Mouse (Mus musculus) limb, embryonic 12.5 days (tissue): ENCODE measurements around the gene Napsa. TPM values are rescaled to one million over a fixed set of nuclear protein-coding genes. Genes with fewer than 3 reads are reported as not detected.

Experiments
- ATAC-seq: fragments of 200-750 bp; cut with Nextera tagmentation; 2 replicates; pipeline ENCODE4 v1.8.0; 2017; ENCODE audit warnings: low read depth, moderate TSS enrichment; ENCODE audit not compliant: insufficient number of reproducible peaks, insufficient read depth, low FRiP score, low TSS enrichment
- H3K27ac ChIP-seq: fragments of 300-500 bp; sonication (generic); 2 replicates; pipeline ENCODE4 v1.5.1; 2016; ENCODE audit warnings: mild to moderate bottlenecking, moderate library complexity
- H3K27me3 ChIP-seq: fragments of 300-500 bp; sonication (generic); 2 replicates; pipeline ENCODE4 v1.6.1; 2016; ENCODE audit warnings: mild to moderate bottlenecking, moderate library complexity
- H3K36me3 ChIP-seq: fragments of 300-500 bp; sonication (generic); 2 replicates; pipeline ENCODE4 v1.6.1; 2016; ENCODE audit warnings: mild to moderate bottlenecking, moderate library complexity
- H3K4me1 ChIP-seq: fragments of 300-500 bp; sonication (generic); replicated peaks from 2 replicates; pipeline ENCODE4 v1.6.1; 2016
- H3K4me2 ChIP-seq: fragments of 300-500 bp; sonication (generic); 2 replicates; pipeline ENCODE4 v1.6.1; 2016; ENCODE audit warnings: mild to moderate bottlenecking, moderate library complexity
- H3K4me3 ChIP-seq: fragments of 300-500 bp; sonication (generic); replicated peaks from 2 replicates; pipeline ENCODE4 v1.5.1; 2016; ENCODE audit warnings: mild to moderate bottlenecking
- H3K9ac ChIP-seq: fragments of 300-500 bp; sonication (generic); replicated peaks from 2 replicates; pipeline ENCODE4 v1.6.1; 2016; ENCODE audit warnings: mild to moderate bottlenecking, moderate library complexity
- H3K9me3 ChIP-seq: fragments of 300-500 bp; sonication (generic); 2 replicates; pipeline ENCODE4 v1.6.1; 2016; ENCODE audit warnings: mild to moderate bottlenecking, moderate library complexity
- WGBS: fragments of 180-500 bp; shearing (Covaris S2); methylation state at CpG from one replicate; pipeline ENCODE4 v1.1.7; 2016; 5-methylcytosine and 5-hydroxymethylcytosine counted together
- polyA plus RNA-seq: library from polyadenylated mRNA; unstranded; fragments of >200 nt; fragmentation: Nextera tagmentation; extraction: Ambion mirVana; gene quantifications from 2 replicates; pipeline ENCODE4 v1.2.1, GENCODE M21; 2016

Napsa gene
- polyA plus RNA-seq, 1 experiment from 2014 or later = 0.83 TPM

DNA sequence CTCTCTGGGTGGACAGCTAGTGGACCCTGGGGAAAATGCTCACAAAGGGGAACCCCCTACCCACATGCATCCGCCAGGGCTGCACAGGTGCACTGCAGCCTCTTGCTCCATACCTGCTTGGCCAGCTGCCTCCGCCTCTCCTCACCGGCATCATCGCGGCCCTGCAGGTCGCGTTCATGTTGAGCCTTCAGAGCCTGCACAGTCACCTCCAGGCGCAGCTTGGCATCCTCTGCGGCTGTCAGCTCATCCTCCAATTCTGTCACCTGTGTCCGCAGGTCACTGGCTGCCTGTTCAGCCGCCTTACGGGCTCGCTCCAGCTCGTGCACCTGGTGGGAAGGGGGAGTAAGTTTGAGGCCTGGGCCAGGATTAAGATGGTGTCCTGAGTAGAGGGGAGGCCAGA, 43.8 kb downstream of the Napsa start:
- H3K4me1 ChIP-seq = no peaks in the 10 kb centered on the region
- 0 out of 2 replicates have a peak, but pooled peaks cover 4% of the 10 kb centered on the region for H3K9me3 ChIP-seq
- H3K36me3 ChIP-seq = no peaks in the 10 kb centered on the region
- H3K4me2 ChIP-seq = no peak overlapping the region
- no peak overlapping the region for H3K9ac ChIP-seq
- WGBS = 69% methylated on average over 14 of the region's 14 CpGs
- H3K27me3 ChIP-seq = peaks cover 46% of the 10 kb centered on the region
- ATAC-seq = no peak
- no peak overlapping the region for H3K4me3 ChIP-seq
- H3K27ac ChIP-seq = no peak overlapping the region

DNA sequence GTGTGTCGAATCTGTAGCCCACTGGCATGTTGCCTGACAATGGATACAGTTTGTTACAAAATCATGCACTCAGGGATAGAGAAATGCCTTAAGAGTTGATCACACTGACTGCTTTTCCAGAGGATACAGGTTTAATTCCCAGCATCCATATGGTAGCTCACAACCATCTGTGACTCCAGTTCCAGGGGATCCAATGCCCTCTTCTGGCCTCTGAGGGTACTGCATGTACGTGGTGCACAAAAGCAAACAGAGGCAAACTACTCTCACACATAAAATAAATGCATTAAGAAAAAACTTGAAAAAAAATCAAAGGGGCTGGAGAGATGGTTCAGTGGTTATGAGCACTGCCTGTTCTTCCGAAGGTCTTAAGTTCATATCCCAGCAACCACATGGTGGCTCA, 44.9 kb downstream of the Napsa start:
- peaks cover 45% of the 10 kb centered on the region for H3K27me3 ChIP-seq
- no peaks in the 10 kb centered on the region for H3K36me3 ChIP-seq
- ATAC-seq = no peak
- no peak overlapping the region for H3K4me2 ChIP-seq
- H3K27ac ChIP-seq = no peak overlapping the region
- no peak overlapping the region for H3K4me3 ChIP-seq
- 0 out of 2 replicates have a peak, but pooled peaks cover 4% of the 10 kb centered on the region for H3K9me3 ChIP-seq
- no peak overlapping the region for H3K9ac ChIP-seq
- 78% methylated on average over 3 of the region's 3 CpGs for WGBS
- H3K4me1 ChIP-seq = no peaks in the 10 kb centered on the region

GRCm38 (mm10) chr7:44623714-44624542, 51.7 kb downstream of the Napsa start:
- Histone ChIP-seq H3K9ac (no peak overlapping the region), H3K4me2 (no peak overlapping the region), H3K4me3 (no peak overlapping the region), H3K27me3 (peaks cover 24% of the 10 kb centered on the region), H3K36me3 (no peaks in the 10 kb centered on the region), H3K9me3 (no peaks in the 10 kb centered on the region), H3K27ac (no peak overlapping the region), H3K4me1 (no peaks in the 10 kb centered on the region)
- no peak for ATAC-seq
- WGBS = 48% methylated on average over 18 of the region's 18 CpGs

DNA sequence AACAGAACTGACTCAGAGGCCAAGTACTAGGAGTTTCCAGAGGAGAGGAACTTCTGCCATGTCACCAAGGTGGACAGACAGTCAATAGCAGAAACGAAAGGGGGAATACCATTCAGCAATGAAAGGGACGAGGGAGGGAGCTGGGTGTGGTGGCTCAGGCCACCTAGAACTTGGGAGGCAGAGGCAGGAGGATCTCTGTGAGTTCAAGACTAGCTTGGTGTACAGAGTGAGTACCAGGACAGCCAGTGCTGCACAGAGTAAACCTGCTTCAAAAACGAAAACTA, 52.3 kb downstream of the Napsa start:
- no peak for ATAC-seq
- no peaks in the 10 kb centered on the region for H3K36me3 ChIP-seq

DNA sequence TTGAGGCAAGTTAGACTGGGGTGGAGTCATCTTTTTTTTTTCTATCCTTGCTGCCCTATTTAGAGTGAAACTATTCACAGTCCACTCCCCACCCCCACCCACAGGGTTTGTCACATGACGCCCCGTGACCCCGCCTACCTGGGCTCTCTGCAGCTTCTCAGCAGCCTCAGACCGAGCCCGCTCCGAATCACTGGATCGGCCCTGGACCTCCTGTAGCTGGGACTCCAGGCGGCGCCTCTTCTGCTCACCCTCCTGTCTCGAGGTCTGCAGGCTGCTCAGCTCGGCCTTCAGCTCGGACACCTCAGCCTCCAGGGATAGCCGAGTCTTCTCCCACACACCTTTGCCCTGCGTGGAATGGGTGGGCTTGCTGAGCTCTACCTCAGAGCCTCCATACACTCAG, 52.6 kb downstream of the Napsa start:
- Histone ChIP-seq H3K27ac (no peak overlapping the region), H3K36me3 (no peaks in the 10 kb centered on the region), H3K4me3 (no peak overlapping the region), H3K9ac (no peak overlapping the region), H3K4me1 (no peaks in the 10 kb centered on the region), H3K9me3 (no peaks in the 10 kb centered on the region), H3K27me3 (peaks cover 31% of the 10 kb centered on the region), H3K4me2 (no peak overlapping the region)
- no peak for ATAC-seq
- WGBS = 56% methylated on average over 14 of the region's 14 CpGs

More for the DNA sequence above, 52.3 kb downstream of the Napsa start:
- H3K27me3 ChIP-seq = peaks cover 27% of the 10 kb centered on the region
- H3K4me1 ChIP-seq = no peaks in the 10 kb centered on the region
- H3K9me3 ChIP-seq = no peaks in the 10 kb centered on the region
- 78% methylated on average over 3 of the region's 3 CpGs for WGBS
- H3K27ac ChIP-seq = no peak overlapping the region
- no peak overlapping the region for H3K4me2 ChIP-seq
- no peak overlapping the region for H3K9ac ChIP-seq
- H3K4me3 ChIP-seq = no peak overlapping the region

- no peak for ATAC-seq
- Histone ChIP-seq H3K9me3 (no peaks in the 10 kb centered on the region), H3K4me3 (no peak overlapping the region), H3K27ac (no peak overlapping the region), H3K4me2 (no peak overlapping the region), H3K36me3 (no peaks in the 10 kb centered on the region), H3K27me3 (peaks cover 37% of the 10 kb centered on the region), H3K9ac (no peak overlapping the region), H3K4me1 (no peaks in the 10 kb centered on the region)
- WGBS = 87% methylated on average over 13 of the region's 13 CpGs
Measured at GRCm38 (mm10) chr7:44625241-44626067, 53.3 kb downstream of the Napsa start.

DNA sequence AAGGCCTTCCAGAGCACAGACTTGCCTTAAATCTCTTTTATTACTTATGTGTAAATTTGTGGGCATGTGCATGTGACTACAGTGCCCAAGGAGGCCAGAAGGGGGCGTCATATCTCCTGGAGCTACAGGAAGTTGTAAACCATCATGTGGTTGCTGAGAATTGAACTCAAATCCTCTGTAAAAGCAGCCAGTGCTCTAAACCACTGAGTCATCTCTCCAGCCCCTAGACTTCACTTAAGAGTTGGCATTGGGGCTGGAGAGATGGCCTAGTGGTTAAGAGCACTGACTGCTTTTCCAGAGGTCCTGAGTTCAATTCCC, 53.8 kb downstream of the Napsa start:
- Histone ChIP-seq H3K27ac (no peak overlapping the region), H3K36me3 (no peaks in the 10 kb centered on the region), H3K27me3 (peaks cover 40% of the 10 kb centered on the region), H3K4me1 (no peaks in the 10 kb centered on the region), H3K9me3 (no peaks in the 10 kb centered on the region), H3K9ac (no peak overlapping the region), H3K4me3 (no peak overlapping the region), H3K4me2 (no peak overlapping the region)
- WGBS = 62% methylated on average over 1 of the region's 1 CpGs
- no peak for ATAC-seq

DNA sequence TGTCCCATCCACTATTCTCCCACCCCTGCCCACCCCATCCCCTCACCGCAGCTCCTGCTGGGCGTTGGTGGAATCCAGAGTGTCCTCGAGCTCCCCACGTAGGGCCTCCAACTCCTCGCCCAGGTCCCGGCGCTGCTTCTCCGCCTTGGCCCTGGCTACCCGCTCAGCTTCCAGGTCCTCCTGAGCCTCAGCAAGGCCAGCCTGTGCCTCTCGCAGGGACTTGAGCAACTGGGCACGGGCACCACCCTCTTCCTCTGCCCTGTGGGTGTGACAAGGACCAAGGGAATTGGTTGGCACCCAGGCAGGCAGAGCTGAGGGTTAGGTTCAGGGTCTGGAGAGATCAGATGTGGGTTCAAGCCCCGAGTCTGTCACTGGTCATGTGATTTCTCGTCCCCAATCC, 54.8 kb downstream of the Napsa start:
- Histone ChIP-seq H3K4me3 (no peak overlapping the region), H3K9me3 (no peaks in the 10 kb centered on the region), H3K27me3 (peaks cover 43% of the 10 kb centered on the region), H3K4me1 (no peaks in the 10 kb centered on the region), H3K9ac (no peak overlapping the region), H3K27ac (no peak overlapping the region), H3K4me2 (no peak overlapping the region), H3K36me3 (no peaks in the 10 kb centered on the region)
- ATAC-seq = no peak
- 81% methylated on average over 13 of the region's 13 CpGs for WGBS

GRCm38 (mm10) chr7:44628402-44629034, 56.3 kb downstream of the Napsa start:
- H3K4me3 ChIP-seq = no peak overlapping the region
- H3K27me3 ChIP-seq = peaks cover 50% of the 10 kb centered on the region
- ATAC-seq = no peak
- no peak overlapping the region for H3K4me2 ChIP-seq
- H3K4me1 ChIP-seq = no peaks in the 10 kb centered on the region
- no peak overlapping the region for H3K9ac ChIP-seq
- H3K9me3 ChIP-seq = no peaks in the 10 kb centered on the region
- no peak overlapping the region for H3K27ac ChIP-seq
- WGBS = 85% methylated on average over 15 of the region's 15 CpGs
- H3K36me3 ChIP-seq = no peaks in the 10 kb centered on the region

- WGBS = 80% methylated on average over 13 of the region's 13 CpGs
- Histone ChIP-seq H3K9me3 (no peaks in the 10 kb centered on the region), H3K9ac (no peak overlapping the region), H3K27me3 (peaks cover 61% of the 10 kb centered on the region), H3K27ac (no peak overlapping the region), H3K4me2 (no peak overlapping the region), H3K36me3 (no peaks in the 10 kb centered on the region), H3K4me1 (no peaks in the 10 kb centered on the region), H3K4me3 (no peak overlapping the region)
- ATAC-seq = no peak
Measured at GRCm38 (mm10) chr7:44630437-44630836, 58.3 kb downstream of the Napsa start.

DNA sequence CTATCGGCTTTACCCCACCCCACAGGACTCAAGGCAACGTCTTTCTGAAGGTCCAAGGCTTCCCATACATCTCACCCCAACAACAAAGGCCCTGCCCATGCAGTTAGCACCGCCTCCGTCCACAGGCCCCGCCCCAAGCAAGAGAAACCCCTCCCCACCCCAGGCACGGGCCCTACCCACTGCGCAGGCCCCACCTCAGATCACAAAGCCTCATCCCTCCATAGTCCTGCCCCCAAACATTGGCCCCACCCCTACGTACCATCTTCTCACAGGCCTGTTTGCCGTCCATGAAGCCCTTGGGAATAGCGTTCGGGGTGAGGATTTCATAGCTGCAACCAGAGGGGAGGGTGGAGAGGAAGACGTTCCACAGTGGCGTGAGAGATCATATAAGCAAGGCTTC, 60.5 kb downstream of the Napsa start:
- 24% methylated on average over 13 of the region's 13 CpGs for WGBS

More for the DNA sequence above, 60.5 kb downstream of the Napsa start:
- Histone ChIP-seq H3K4me2 (no peak overlapping the region), H3K9ac (no peak overlapping the region), H3K9me3 (peaks cover 5% of the 10 kb centered on the region), H3K36me3 (no peaks in the 10 kb centered on the region), H3K27ac (no peak overlapping the region), H3K4me3 (no peak overlapping the region), H3K4me1 (no peaks in the 10 kb centered on the region), H3K27me3 (peaks cover 80% of the 10 kb centered on the region)
- no peak for ATAC-seq
